Mouse (Mus musculus) thymus, postnatal 36 days (tissue): Measurements from ENCODE around the gene Abi3bp.

Source experiments
- DNase-seq, 2 experiments: peaks; one replicate each; pipeline ENCODE4 v3.0.0; 2022; ENCODE audit warnings: mixed read lengths in 2 of 2

Gene Abi3bp

GRCm38 (mm10) chr16:56696448-56696847, 218.8 kb downstream of the Abi3bp start:
- no peak for DNase-seq

GRCm38 (mm10) chr16:56700898-56701297, 223.2 kb downstream of the Abi3bp start:
- DNase-seq = no peak

DNA sequence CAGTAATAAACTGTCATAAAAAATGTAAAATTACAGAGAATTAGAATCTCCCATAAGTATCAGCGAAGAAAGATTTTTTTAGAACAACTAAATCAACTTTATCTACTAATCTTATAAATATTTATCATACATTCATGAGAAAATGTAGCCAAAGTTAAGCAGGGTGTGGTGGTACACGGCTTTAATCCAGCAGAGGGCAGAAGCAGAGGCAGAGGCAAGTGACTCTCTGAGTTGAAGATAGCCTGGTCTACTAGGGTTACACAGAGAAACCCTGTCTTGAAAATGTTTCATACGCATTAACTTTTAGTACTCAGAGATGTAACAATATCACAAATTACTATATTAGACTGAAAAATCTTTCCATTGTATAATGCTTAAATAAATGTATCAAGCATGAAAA, 228.1 kb downstream of the Abi3bp start:
- DNase-seq = no peak

DNA sequence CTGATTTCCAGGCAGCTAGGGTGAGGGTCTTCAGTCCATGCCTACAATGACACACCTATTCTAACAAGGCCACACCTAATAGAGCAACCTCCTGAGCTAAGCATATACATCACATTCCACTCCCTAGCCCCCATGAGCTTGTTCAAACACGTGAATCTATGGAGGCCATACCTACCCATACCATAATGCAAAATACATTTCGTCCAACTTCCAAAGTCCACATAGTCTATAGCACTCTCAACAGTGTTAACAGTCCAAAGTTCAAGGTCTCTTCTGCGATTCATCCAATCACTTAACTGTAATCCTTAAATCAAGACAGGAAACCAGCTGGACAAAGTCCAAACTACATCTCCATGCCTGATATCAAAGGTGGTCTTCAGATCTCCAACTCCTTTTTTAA, 232.4 kb downstream of the Abi3bp start:
- no peak for DNase-seq

DNA sequence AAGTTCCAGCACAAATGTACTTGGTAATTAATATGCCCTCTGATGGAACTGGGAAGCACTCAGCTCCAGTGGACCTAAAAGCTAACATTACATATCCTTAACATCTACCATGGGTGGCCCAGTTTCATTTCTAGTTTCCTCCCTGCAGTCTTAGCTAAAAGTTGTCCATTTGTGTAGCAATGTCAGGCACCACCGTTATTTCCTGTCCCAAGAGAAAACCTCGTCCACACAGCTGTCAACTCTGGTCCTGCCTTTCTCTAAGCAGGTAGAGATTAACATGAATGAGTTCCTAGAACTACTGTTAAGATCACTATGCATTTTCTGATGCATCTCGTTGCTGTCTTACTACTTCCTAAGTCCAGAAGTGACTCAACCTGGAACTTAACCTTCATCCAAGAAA, 237.9 kb downstream of the Abi3bp start:
- DNase-seq = no peak

- DNase-seq = no peak
These were observed 239.0 kb downstream of the Abi3bp start for GRCm38 (mm10) chr16:56716557-56717179.

DNA sequence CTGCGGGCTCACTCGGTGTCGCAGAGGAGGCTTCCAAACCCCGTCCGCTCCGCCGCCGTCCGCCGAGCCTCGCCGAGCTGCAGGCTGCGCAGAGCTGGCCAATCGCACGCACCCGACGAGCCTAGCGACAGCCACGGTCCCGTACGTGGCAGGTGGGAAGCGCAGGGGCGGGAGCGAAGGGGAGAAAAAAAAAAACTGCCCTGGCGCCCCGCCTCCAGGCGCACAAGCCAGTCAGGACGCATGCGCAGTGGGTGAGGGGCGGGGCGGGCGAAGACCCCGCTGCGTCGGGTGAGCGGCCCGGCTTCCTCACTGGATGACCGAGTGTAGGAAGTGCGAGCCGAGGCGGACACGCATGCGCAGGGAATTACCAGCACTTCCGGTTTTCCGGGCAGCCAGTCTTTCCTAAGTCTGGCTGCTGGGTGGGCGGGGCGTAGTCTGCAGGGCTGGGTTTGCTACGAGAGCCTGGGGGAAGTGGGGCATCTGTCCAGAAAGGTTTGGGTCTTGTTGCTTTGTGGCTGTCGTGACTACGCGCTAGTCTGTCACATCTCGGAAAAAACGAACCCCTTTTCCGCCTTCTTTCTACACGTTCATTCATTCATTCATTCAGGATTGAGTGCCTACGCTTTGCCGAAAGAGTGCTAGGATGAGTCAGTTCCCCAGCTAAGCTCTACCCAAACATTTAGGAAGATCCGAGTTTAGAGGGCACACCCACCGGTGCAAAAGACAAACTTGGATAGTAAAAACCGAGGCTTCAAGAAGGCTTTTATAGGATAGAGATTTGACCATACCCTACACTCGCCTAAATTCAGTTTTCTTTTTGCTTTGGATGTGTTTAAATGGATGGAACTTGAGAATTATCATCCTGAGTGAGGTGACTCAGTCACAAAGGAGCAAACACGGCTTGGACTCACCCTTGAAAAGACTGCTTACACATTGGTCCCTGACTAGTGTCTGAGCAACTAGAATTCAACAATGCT, 239.8 kb downstream of the Abi3bp start, which contains the start of gene Tfg:
Gene Tfg, minus strand, starts transcription at position 227 of the 977 bp plus-strand sequence.
- peak; percentile 98 to 99 for DNase-seq

GRCm38 (mm10) chr16:56719031-56719430, 241.4 kb downstream of the Abi3bp start:
- DNase-seq = no peak

DNA sequence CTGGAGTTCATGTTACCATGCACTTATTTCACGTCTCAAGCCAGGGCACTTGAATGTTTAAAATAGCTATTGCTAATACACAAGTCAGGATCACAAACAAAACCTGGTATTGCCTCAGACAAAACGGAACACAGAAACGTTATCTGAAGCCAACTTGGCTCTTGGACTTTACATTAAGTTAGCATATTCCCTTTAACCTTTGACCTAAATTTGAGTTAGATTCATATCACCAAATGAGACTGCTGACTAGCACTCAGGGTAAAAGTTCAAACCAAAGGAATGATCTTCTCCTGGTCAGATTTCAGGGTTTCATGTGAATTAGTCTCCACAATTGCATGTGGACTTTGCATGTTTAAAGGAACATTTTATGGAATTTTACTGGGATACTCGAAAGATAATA, 244.7 kb downstream of the Abi3bp start:
- no peak for DNase-seq

DNA sequence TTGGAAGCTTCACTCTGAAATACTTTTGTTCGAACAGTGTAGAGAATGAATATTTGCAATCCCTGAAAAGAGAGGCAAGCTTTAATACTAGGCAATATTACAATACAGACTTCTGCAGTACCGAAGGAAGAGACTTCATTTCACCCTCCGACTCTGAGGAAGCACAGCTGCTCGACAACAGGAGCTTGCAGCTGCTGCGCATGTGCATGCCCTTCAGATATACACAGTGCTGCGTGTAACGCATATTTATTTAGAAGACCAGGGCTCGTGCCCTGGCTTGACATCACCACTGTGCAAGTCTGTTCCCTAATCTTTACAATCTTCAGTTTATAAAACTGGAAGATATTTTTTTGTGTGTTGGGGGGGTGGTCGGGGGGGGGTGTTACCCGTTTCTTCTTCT, 247.2 kb downstream of the Abi3bp start:
- DNase-seq = no peak

DNA sequence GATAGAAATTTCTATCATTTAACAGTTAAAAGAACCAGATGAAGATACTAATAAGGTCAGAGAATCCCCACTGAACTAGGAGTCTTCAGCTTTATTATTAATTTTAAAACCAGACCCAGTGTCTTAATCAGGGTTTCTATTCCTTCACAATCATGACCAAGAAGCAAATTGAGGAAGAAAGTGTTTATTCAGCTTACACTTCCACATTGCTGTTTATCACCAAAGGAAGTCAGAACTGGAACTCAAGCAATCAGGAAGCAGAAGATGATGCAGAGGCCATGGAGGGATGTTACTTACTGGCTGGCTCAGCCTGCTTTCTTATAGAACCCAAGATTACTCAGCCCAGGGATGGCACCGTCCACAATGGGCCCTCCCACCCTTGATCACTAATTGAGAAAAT, 251.4 kb downstream of the Abi3bp start:
- no peak for DNase-seq
